Mouse (Mus musculus): ENCODE results near the gene Gm9821.

Gene Gm9821

DNA sequence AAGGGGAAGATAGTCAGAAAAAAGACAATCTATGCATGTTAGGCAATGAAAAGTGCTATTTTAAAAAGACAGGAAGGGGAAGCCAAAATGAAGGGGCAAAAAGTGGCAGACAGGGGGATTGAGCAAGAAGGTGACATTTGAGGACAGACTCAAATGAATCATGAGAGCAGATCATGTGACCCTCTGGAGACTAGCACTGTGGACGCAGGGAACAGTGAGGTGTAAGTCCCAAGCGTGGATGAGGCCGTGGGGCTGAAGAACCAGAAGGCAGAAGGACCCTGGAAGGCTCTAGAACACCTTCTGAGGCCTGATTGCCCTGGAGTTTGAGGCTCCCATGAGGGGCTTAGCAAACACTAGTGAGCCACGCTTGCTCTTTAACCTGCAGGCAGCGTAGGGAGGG is 20.9 kb downstream of the Gm9821 start:
- intact Hi-C loops (cut with DNase I): no loop called here

DNA sequence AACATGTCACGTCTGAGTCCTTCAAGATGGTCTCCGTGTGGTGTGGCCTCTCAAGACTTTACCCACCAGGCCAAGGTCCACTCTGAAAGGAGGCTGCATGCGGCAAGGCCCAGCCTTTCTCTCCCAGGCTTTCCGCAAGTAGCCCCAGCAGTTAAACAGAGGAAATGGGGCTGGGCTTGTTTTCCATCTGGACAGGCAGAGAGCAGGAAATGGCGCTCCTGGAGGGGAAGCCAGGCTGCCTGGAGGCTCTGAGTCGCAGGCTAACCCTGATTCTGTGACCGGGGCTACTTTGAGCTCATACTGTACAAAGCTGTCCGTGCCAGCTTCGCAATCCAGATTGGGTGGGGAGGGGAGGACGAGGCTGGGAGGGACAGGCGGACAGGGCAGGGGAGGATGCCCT is 22.5 kb downstream of the Gm9821 start:
- intact Hi-C loops (cut with DNase I): no loop called here

DNA sequence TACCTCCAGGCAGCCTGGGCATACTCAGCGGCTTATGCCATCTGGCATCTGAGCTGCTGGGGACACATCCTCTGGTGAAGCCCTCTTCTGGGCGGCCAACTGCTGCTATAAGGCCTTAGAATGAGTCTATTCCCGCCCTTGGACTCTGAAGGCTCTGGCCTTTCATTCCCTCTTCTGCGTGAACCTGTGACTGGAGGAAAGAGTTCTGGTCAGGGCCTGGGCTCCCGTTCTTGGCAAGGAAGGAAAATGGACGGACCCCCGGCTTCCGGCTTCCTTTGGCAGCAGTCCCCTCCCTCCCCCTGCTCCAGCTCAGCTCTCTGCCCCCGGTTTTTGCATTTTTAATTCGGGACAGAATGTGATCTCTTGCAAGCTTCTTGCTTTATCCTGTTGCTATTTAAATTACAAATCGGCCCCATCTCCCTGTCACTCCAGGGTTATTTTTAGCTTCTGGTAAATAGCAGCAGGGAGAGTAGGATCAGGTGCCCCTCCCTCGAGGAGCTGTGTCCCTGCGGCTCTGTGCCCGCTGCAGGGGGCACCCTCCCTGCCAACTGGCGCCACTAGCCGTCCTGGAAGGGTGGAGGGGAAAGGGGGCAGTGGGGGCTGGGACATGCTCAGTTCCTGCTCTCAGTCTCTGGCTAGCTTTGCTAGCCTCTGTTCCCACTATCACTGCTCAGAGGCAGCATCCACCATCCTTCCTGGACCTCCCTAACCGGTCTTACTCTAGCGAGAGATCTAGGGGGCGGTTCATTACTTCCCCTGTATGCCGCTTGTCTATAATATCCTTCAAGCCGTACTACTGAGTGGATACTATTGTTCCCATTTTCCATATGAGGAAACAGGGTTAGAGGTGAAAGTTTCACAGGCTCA is 26.0 kb downstream of the Gm9821 start:
- intact Hi-C loops (cut with DNase I): no loop called here

DNA sequence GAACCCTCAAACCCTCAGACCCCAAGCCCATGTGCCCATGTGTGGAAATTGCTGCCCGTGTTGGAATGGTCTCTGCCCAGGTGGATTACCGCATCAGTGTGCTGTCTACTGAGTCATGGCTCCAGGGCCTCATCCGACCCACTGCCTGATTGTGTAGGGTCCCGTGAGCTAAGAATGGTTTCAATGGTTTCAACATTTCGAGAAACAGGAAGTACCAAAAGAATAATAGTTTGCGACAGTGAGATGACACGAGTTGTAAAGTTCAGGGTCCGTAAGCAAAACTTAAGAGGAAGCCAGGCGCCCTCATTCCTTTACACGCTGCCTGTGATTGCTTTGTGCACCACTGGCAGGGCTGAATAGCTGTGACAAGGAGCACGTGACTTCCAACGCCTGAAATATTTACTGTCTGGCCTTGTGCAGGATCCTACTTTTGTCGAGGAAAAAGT is 26.6 kb downstream of the Gm9821 start:
- intact Hi-C loops (cut with DNase I): no loop called here

DNA sequence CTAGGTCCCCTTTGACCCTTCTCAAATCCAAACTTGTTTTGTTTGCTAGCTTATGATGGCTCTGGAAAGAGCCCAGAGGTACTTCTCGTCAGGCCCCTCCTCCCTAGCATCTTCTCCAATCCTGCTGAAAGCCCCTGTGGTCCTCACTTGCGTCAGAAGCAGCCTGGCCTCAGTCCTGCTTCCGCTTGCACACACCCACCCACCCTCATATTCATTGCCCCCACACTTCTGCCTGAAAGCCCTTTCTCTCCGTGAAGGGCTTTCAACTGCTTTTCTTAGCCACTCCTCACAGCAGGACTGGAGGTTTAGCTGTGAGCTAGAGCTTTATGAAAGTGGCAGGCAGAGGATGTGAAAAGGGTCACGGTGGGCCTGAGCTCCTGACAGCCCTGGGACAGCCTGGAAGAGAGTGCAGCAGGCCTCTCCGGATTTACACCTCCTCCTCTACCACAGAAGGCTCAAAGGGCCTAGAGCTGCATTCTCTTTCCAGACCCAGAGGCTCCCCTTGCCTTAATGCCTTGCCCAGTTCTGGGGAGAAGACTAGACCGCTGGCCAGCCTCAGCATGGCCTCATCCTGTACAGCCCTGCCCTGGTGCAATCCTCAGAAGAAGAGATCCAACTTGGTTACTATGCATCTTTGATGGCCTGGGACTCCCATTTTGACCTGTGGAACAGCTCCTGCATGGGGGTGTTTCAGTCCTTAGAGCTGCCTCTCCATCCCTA is 28.1 kb downstream of the Gm9821 start:
- intact Hi-C loops (cut with DNase I): no loop called here

DNA sequence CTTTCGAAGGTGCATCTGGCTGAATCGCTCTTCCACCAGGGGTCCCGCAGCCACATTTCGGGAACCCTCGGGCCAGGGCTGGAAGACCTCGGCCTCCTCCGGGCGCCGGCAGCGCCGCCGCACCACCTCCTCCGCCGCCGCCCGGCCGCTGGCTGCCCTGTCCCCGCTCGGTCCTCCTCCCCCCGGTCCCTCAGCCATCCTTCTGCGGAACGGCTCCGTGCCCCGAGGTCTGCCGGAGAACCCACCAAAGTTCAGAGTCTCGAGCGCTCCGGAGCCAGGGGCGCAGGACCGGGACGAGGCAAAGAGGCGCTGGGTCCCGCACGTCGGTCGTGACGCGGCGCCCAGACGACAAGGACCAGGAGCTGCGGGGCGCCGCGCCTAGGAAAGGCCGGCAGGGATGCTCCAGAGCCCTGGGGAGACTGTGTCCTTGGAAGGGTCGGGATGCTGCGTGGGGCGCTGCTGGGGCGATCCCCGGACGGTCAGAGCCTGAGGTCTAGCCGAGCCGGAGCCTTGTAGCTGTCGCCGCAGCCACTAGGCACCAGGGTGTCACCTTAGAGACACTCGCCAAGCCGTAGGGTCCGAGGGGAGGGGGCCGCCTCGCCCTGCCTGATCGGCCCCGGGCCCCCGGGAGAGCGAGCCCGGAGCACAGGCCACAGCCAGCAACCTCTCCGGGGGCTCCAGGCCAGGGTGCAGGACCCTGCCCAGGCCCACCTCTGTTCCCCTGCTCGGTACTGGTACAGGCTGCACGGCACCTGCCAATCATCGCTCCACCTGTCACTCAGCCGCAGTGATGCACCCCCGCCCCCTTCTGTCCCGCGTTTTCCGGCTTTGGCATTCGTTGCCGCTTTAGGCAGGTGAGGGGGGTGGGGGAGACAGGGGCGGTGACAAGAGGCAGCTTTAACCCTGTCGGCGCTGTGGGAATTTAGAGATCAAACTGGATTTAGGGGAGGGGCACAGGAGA is 30.4 kb downstream of the Gm9821 start, which contains the start of gene Dgkz:
Dgkz (minus strand) TSS at position 284 of the 961 bp plus-strand sequence.
- intact Hi-C loops (cut with DNase I): no loop called here

DNA sequence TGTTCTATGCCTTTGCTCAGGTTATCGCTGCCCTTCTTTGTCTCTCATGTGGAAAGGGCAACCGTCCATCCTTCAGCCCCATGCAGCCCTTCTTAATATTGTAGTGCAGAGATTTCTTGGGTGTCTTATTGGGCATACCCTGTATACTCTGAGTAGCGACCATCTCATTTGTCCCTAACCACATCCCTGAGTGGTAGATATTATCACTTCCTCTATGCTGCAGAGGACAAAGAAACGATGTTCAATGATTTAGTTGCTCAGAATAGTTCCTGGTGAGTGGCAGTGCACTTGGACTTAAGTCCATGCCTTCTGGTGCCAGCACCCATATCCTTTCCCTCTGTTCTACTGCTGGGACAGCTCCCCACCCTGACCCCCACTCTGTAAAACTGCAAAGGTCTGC is 32.5 kb downstream of the Gm9821 start:
- intact Hi-C loops (cut with DNase I): no loop called here

DNA sequence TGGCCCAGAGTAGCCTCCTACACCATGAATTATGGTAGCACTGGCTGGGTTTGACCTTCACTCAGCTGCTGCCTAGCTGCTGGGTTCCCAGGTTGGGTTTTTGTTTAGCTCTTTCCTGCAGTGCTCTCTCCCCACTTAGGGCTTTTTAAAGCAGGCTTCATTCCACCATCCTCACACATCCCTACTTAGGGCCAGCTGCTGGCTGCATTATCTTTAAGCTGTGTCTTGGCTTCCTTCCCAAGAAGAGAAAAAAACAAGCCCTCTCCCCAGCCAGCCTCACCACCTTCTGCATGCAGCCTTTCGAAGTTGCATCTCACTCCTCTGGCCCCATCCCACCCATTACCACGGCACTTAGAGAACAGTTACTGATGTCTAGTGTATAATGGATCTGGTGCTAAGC is 33.0 kb downstream of the Gm9821 start:
- intact Hi-C loops (cut with DNase I): no loop called here

DNA sequence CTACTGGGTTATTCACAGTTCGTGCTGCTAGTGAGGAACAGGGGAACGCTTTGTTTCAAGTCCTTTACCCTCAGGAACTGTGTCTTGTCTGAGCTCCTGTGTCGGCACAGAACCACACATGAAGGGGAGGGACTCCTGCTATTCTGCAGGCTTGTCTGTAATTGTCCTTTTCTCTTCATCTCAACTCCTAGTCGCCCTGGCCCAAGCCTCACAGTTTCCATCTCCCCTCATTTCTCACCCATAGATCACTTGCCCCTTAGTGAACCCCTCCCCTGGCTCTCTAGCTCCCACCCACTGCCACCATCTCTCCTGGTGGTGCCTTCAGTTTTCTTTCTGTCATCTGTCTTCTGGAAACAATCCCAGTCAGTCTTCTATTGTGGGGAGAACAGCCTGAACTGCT is 34.7 kb downstream of the Gm9821 start:
- intact Hi-C loops (cut with DNase I): loop anchor here (10.0 kb wide), 1 partner anchor 195 kb away; no protein-coding TSS in a partner anchor

DNA sequence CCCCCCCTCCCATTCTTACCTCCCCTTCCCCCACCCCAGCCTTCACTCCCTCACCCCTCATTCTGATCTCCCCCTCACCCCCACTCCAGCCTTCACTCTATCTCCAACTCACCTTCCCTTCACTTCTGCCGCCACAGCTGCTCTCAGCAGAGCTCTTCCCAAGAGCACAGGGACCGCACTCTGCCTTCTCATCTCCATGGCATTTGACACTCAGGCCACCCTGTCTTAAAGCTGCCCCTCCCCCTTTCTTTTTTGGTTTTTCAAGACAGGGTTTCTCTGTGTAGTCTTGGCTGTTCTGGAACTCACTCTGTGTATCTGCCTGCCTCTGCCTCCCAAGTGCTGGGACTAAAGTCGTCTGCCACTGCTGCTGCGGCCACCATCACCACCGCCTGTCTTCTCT is 35.3 kb downstream of the Gm9821 start:
- intact Hi-C loops (cut with DNase I): loop anchor here (10.0 kb wide), 1 partner anchor 194 kb away; no protein-coding TSS in a partner anchor

DNA sequence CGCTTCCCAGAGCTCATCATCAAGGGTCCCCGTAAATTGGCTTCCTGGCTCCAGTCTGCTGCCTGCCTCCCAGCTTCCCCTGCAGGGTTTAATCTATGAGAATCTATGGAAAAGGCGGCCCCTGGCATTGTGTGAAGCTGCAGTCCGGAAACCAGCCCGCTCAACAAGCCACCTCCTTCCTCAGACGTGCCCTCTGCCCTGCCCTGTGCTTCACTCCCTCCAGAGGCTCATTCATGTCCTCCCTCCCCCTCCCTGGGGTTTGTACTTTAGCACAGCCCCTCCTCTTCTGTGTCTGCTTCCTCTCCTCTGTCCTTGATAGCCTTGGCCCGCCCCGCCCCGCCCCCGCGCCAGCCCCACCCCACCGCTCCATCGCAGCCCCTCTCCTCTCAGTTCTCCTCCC is 38.9 kb downstream of the Gm9821 start:
- intact Hi-C loops (cut with DNase I): loop anchor here (10.0 kb wide), 1 partner anchor 190 kb away; no protein-coding TSS in a partner anchor

DNA sequence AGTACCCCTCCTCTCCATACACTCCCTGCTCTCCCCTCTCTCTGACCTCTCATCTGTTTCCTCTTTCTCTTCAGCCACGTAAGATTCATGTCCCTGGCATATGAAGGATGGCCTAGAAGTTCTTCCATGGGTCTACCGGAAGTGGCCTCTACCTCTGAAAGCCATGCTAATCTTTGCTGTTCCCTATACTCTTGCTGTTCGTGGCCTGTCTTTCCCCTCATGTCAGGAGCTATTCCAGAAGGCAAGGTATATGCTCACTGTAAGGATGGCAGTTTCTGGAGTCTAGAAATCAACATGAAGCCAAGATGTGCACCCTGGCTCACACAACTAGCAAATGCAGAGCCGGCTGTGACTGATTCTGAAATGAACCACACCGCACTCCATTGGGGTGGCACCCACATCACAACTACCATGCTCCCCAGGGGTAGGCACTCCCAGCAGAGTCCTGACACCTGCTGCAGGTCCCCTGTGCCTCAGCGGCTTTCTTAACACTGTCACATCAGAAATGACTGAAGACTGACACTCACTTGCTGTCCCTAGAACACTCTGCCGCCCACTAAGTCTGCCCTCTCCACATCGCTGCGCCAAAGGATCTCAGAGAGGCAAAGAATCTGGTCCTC is 39.5 kb downstream of the Gm9821 start:
- intact Hi-C loops (cut with DNase I): loop anchor here (10.0 kb wide), 1 partner anchor 190 kb away; no protein-coding TSS in a partner anchor

DNA sequence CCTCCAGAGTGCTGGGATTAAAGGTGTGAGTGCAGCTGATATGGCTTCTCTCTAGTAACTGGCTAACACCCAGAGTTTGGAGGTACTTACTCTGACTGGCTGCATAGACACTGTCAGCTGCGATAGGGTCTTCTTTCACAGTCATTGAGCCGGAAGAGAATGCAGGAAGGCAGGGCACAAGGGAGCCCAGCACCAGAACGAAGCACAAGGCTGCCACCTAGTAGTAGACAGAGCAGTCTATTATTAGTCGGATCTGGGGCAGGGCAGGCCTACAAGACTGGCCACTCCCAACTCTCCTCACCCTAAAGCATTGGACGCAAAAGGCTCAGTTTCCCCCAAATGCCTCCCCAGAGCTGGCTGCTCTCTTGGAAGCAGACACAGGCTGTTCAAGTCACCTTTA is 40.6 kb downstream of the Gm9821 start:
- intact Hi-C loops (cut with DNase I): loop anchor here (2.0 to 10.0 kb wide), 2 partner anchors 41 to 189 kb away; partner anchors contain the start of gene Gm9821

DNA sequence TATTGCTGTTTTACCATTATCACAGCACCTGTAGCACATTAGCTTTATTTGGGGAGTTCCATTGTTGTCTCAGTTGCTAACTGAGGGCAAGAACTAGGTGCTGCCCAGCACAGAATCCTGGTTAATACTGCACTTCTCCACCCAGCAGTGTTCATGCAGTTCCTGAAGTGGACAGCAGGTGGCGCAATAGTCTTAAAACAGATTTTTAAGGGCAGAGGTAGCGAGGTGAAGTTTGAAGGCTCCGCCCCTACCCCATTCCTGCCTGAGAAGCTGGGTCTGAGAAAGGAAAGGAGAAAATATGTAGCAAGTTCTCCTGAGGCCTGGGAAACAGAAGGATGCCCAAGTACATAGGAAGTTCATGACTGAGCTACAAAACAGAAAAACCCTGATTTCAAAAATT is 42.0 kb downstream of the Gm9821 start:
- intact Hi-C loops (cut with DNase I): loop anchor here (1.0 to 10.0 kb wide), 3 partner anchors 43 to 187 kb away; partner anchors contain the start of gene Gm9821

DNA sequence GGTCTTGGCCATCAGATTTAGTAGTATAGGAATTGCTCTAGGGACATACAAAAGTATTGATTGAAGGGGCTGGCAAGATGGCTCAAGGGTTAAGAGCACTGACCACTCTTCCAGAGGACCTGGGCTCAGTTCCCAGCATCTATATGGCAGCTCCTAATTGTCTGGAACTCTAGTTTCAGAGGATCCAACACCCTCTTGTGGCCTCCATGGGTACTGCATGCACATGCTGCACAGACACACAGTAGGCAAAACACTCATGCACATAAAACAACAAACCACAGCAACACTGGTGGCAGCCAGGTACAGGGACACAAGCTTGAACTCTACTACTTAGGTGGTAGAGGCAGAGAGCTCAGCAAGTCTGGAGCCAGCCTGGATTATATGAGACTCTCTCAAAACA is 44.2 kb downstream of the Gm9821 start:
- intact Hi-C loops (cut with DNase I): loop anchor here (10.0 kb wide), 1 partner anchor 185 kb away; no protein-coding TSS in a partner anchor

DNA sequence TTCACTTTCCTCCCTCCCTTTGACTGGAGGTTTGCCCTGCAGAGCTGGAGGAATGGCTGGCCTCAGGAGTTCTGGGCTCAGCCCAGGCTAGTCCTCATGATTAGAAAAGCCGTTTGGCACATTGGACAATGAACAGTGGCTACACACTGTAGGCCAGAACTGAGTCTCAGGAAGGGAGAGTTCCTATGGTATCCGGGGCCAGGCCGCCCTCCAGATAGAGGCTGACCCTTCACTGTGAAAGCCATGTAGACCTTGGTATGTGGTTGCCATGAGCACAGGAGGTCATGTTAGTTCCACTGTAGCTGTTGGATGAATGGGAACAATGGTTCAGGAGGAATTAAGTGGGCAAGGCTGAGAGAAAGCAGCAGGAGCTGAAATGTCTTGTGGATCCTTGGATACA is 47.9 kb downstream of the Gm9821 start:
- intact Hi-C loops (cut with DNase I): no loop called here

DNA sequence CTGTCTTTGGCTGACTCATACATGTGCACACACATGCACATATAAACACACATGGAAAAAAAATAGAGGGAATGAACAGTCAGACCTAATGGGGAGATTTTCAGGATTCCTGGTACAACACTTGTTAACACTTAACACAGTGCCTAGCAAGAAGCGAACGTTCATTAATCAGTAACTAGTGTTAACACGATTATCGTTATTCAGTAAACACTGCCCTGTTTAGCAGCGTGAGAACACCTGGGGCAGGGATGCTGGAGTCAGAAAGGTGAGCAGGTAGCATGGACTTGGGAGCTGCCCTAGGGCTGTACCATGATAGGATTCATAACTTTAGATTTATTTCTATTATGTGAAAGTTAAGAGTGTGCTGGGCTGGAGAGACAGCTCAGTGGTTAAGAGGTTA is 50.5 kb downstream of the Gm9821 start:
- intact Hi-C loops (cut with DNase I): no loop called here

Measured in adrenal gland (tissue).